Mouse (Mus musculus) brain, embryonic 14.5 days (tissue): ENCODE results near the gene Zbtb26.

Source experiments
- CTCF ChIP-seq: fragments of 200-500 bp; IDR thresholded peaks from 2 replicates; pipeline ENCODE4 v1.5.1; 2012; ENCODE audit warnings: inconsistent platforms, mild to moderate bottlenecking, moderate library complexity, borderline replicate concordance; ENCODE audit not compliant: insufficient read depth, insufficient read length; ENCODE audit errors: extremely low read depth
- POLR2A ChIP-seq: fragments of 200-500 bp; IDR thresholded peaks from 2 replicates; pipeline ENCODE4 v1.6.1; 2012; ENCODE audit warnings: mild to moderate bottlenecking, inconsistent platforms, borderline replicate concordance; ENCODE audit not compliant: poor library complexity, insufficient read depth, insufficient read length, severe bottlenecking; ENCODE audit errors: extremely low read depth

DNA sequence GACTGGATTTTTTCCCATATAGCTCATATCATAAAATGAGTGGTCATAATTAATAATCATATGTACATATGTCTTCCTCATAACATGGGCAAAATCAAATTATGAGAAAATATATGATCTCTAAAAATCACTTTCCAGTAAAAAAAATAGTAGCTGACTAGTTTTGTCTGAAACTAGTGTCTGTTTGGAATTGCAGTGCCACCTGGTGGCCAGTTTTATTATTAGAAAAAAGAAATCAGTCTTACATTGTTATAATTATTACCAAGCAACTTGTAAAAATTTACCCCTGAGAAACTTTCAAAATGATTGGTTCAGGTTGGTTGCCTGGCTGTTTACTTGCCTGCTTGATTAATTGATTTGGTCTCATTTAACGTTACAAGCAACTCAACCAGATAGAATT lies 42.4 kb upstream of the Zbtb26 start:
- TF ChIP-seq CTCF (no peak), POLR2A (no peak)
